Mouse (Mus musculus): ENCODE measurements at regions not wholly inside any gene's neighbourhood (a gene's known extent, or its start where the extent isn't known, plus 50 kb on each side); places are given as distances from the start of the nearest gene placed in this dataset.

GRCm38 (mm10) chr8:115806579-115806978, 99.0 kb upstream of the Maf start:
- TF ChIP-seq CTCF (IDR thresholded peaks at IDR 0.05; ENCODE audit: borderline replicate concordance, insufficient read depth, low read depth, low read length), result no peak
- no peak for TF ChIP-seq POLR2A (IDR thresholded peaks at IDR 0.05; ENCODE audit: borderline replicate concordance, insufficient read depth, low read length)

Measured in cerebellum, adult 2 months (tissue).